Mouse (Mus musculus): ENCODE measurements around the gene Synpr. TPM values are rescaled to one million over a fixed set of nuclear protein-coding genes. Genes with fewer than 3 reads are reported as not detected.

The Synpr gene
- polyA plus RNA-seq, 1 experiment from 2014 or later = 7.7 TPM

- WGBS = 73% methylated on average over 6 of the region's 6 CpGs
- Histone ChIP-seq H3K9ac (ENCODE audit: low read length) (no peak overlapping the region), H3K27me3 (ENCODE audit: control insufficient read depth, insufficient read depth, low read length) (no peaks in the 10 kb centered on the region), H3K9me3 (ENCODE audit: control insufficient read depth, low read length) (no peaks in the 10 kb centered on the region), H3K4me3 (ENCODE audit: low read depth, low read length) (no peak overlapping the region), H3K36me3 (ENCODE audit: control insufficient read depth, insufficient read depth, low read length) (no peaks in the 10 kb centered on the region), H3K4me2 (no peak overlapping the region), H3K27ac (ENCODE audit: low read depth, low read length) (no peak overlapping the region), H3K4me1 (ENCODE audit: control insufficient read depth, insufficient read depth, low read length) (no peaks in the 10 kb centered on the region)
- ATAC-seq (ENCODE audit: low FRiP score) = no peak
- no peak for DNase-seq (ENCODE audit: low spot score, missing footprints)
Observed at GRCm38 (mm10) chr14:13596251-13596650, 311.7 kb downstream of the Synpr start.

GRCm38 (mm10) chr14:13597204-13597603 lies 312.6 kb downstream of the Synpr start:
- Histone ChIP-seq H3K9me3 (ENCODE audit: control insufficient read depth, low read length) (no peaks in the 10 kb centered on the region), H3K4me1 (ENCODE audit: control insufficient read depth, insufficient read depth, low read length) (no peaks in the 10 kb centered on the region), H3K27ac (ENCODE audit: low read depth, low read length) (no peak overlapping the region), H3K4me3 (ENCODE audit: low read depth, low read length) (no peak overlapping the region), H3K9ac (ENCODE audit: low read length) (no peak overlapping the region), H3K36me3 (ENCODE audit: control insufficient read depth, insufficient read depth, low read length) (no peaks in the 10 kb centered on the region), H3K4me2 (no peak overlapping the region), H3K27me3 (ENCODE audit: control insufficient read depth, insufficient read depth, low read length) (no peaks in the 10 kb centered on the region)
- ATAC-seq (ENCODE audit: low FRiP score) (no peak), DNase-seq (ENCODE audit: low spot score, missing footprints) (no peak)
- WGBS = 100% methylated on average over 2 of the region's 2 CpGs

GRCm38 (mm10) chr14:13620531-13620930 lies 336.0 kb downstream of the Synpr start:
- Histone ChIP-seq H3K4me3 (ENCODE audit: low read depth, low read length) (no peak overlapping the region), H3K27ac (ENCODE audit: low read depth, low read length) (no peak overlapping the region), H3K36me3 (ENCODE audit: control insufficient read depth, insufficient read depth, low read length) (no peaks in the 10 kb centered on the region), H3K9ac (ENCODE audit: low read length) (no peak overlapping the region), H3K27me3 (ENCODE audit: control insufficient read depth, insufficient read depth, low read length) (no peaks in the 10 kb centered on the region), H3K4me1 (ENCODE audit: control insufficient read depth, insufficient read depth, low read length) (no peaks in the 10 kb centered on the region), H3K9me3 (ENCODE audit: control insufficient read depth, low read length) (no peaks in the 10 kb centered on the region), H3K4me2 (no peak overlapping the region)
- no peak for DNase-seq (ENCODE audit: low spot score, missing footprints)
- no peak for ATAC-seq (ENCODE audit: low FRiP score)
- 41% methylated on average over 2 of the region's 2 CpGs for WGBS

- H3K4me2 ChIP-seq = no peak overlapping the region
- DNase-seq (ENCODE audit: low spot score, missing footprints) (no peak), ATAC-seq (ENCODE audit: low FRiP score) (no peak)
- no peaks in the 10 kb centered on the region for H3K4me1 ChIP-seq (ENCODE audit: control insufficient read depth, insufficient read depth, low read length)
- H3K9ac ChIP-seq (ENCODE audit: low read length) = no peak overlapping the region
- H3K27ac ChIP-seq (ENCODE audit: low read depth, low read length) = no peak overlapping the region
- 95% methylated on average over 1 of the region's 1 CpGs for WGBS
- H3K27me3 ChIP-seq (ENCODE audit: control insufficient read depth, insufficient read depth, low read length) = no peaks in the 10 kb centered on the region
- no peaks in the 10 kb centered on the region for H3K36me3 ChIP-seq (ENCODE audit: control insufficient read depth, insufficient read depth, low read length)
- no peaks in the 10 kb centered on the region for H3K9me3 ChIP-seq (ENCODE audit: control insufficient read depth, low read length)
- H3K4me3 ChIP-seq (ENCODE audit: low read depth, low read length) = no peak overlapping the region
Observed at GRCm38 (mm10) chr14:13649865-13650264, 365.3 kb downstream of the Synpr start.

- DNase-seq (ENCODE audit: low spot score, missing footprints) (no peak), ATAC-seq (ENCODE audit: low FRiP score) (peak; percentile 79)
- no peaks in the 10 kb centered on the region for H3K9me3 ChIP-seq (ENCODE audit: control insufficient read depth, low read length)
- H3K9ac ChIP-seq (ENCODE audit: low read length) = no peak overlapping the region
- no peaks in the 10 kb centered on the region for H3K4me1 ChIP-seq (ENCODE audit: control insufficient read depth, insufficient read depth, low read length)
- H3K4me3 ChIP-seq (ENCODE audit: low read depth, low read length) = no peak overlapping the region
- no peak overlapping the region for H3K4me2 ChIP-seq
- no peaks in the 10 kb centered on the region for H3K27me3 ChIP-seq (ENCODE audit: control insufficient read depth, insufficient read depth, low read length)
- H3K36me3 ChIP-seq (ENCODE audit: control insufficient read depth, insufficient read depth, low read length) = no peaks in the 10 kb centered on the region
- 71% methylated on average over 1 of the region's 1 CpGs for WGBS
- no peak overlapping the region for H3K27ac ChIP-seq (ENCODE audit: low read depth, low read length)
Observed at GRCm38 (mm10) chr14:13651039-13651438, 366.5 kb downstream of the Synpr start.

- no peak overlapping the region for H3K27ac ChIP-seq (ENCODE audit: low read depth, low read length)
- no peak overlapping the region for H3K9ac ChIP-seq (ENCODE audit: low read length)
- DNase-seq (ENCODE audit: low spot score, missing footprints) = no peak
- H3K9me3 ChIP-seq (ENCODE audit: control insufficient read depth, low read length) = no peaks in the 10 kb centered on the region
- WGBS = 62% methylated on average over 2 of the region's 2 CpGs
- peak; percentile 83 for ATAC-seq (ENCODE audit: low FRiP score)
- H3K4me3 ChIP-seq (ENCODE audit: low read depth, low read length) = no peak overlapping the region
- H3K4me2 ChIP-seq = no peak overlapping the region
- H3K27me3 ChIP-seq (ENCODE audit: control insufficient read depth, insufficient read depth, low read length) = no peaks in the 10 kb centered on the region
- H3K36me3 ChIP-seq (ENCODE audit: control insufficient read depth, insufficient read depth, low read length) = no peaks in the 10 kb centered on the region
- H3K4me1 ChIP-seq (ENCODE audit: control insufficient read depth, insufficient read depth, low read length) = no peaks in the 10 kb centered on the region
Observed at GRCm38 (mm10) chr14:13651541-13652298, 367.1 kb downstream of the Synpr start.

All from midbrain, embryonic 11.5 days (tissue).